Mouse (Mus musculus) kidney, postnatal 10 days (tissue): ENCODE results near the gene 1500011B03Rik.

Source experiments
- DNase-seq: peaks from one replicate; pipeline ENCODE4 v3.0.0; 2021; ENCODE audit warnings: mixed read lengths

1500011B03Rik gene

DNA sequence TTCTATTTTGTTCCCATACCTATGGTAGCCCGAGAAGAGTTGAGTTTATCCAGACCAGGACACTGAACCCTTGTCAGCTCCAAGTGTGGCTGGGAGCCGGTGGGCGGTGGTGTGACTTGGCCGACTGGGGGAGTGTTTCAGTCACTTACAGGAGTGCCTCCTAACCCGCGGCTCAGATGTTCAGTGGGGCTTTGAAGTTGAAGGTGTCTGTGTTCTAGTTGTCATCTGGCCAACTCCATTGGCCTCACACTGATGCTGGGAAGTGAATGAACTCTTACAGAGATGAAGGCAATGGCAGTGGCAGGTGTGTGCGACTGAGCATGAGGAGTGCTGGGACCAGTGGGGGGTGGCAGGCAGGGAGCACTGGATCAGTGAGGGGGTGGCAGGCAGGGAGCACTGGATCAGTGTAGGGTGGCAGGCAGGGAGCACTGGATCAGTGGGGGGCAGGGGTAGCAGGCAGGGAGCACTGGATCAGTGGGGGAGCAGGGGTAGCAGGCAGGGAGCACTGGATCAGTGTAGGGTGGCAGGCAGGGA lies 43.2 kb downstream of the 1500011B03Rik start:
- no peak for DNase-seq

DNA sequence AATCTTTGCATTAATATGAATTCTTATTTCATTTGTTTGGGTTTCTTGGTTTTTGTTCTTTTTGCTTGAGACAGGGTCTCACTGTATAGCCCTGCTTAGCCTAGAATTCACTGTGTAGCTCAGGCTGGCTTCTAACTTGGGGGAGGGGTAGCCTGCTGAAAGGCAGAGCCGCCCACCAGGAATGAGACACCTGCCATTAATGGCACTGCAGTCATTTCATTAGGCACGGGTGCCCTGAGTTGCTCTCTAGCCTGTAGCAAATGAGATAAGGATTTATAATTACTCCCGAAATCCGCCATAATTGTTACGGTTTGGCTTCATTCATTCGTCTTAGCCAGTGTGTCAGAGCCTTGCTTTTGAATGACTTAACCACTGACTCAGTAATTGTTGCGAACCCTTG lies 47.1 kb downstream of the 1500011B03Rik start:
- no peak for DNase-seq

DNA sequence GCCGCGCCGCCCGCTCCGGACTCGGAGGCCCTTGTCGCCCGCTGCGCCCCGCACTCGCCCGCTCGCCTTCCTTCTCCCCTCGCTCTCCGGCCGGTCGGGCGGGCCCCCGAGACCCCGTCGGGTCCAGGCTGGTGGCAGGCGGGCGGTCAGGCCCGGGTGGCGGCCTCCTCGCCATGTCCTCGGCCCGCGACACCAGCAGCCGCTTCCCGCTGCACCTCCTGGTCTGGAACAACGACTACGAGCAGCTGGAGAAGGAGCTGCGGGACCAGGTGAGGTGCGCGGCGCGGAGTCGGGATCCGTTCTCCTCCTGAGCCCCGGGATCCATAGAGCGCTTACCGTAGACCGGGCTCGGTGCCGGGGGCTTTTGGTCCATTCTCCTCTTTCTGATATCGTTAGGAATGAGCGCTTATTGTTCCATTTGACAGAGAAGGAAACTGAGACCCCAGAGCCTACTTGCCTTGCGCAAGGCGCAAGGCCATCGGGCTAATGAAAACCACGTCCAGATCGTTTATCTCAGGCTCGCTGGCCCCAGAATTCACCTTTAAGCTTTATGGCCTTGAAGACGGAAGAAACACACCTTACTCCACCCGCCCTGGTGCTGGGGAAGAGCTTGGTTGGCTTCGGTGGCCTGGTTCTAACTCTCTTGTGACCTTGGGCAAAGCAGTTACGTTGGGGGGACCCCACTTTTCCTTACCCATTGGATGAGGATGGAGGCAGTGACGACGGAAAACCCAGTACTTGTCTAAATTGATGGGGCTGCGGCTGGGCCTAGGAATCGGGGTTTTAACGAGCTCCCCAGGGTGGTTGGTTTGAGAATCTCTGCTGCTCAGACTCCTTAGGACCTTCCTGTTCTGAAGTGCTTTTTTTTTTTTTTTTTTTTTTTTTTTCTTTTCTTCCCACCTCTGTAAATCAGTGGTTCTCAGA lies 48.0 kb downstream of the 1500011B03Rik start, which contains the start of gene Git2:
Gene Git2, minus strand, starts transcription at position 462 of the 924 bp plus-strand sequence.
- no peak for DNase-seq

DNA sequence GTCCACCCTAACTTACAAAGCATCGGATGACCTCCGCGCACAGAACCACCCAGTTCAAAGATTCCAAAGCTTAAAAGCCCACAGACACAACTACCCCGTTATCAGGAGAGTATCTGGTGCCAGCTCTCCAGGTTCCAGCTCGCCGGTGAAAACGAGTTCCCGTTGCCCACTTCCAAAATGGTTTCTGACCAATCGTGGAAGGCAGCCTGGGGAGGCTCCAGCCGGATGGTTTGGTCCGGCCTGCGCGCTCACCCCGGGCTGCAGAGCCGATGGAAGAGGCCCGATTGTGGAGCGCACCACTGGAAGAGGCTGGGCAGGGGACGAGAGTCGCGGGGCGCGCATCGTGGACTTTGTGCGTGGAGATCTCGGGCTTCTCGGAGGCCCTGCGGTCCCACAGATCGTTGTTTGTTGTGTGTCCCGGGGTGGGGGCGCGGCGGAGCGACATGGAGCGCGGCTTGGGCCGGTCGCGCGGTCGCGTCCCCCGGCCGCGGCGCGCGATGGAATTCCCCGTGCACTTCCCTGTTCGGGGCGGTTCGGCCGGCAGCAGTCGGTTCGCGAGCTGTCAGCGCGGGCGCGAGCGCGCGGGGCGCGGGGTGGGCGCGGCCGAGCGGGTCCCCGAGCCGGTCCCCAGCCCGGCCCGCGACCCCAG lies 48.7 kb downstream of the 1500011B03Rik start, which contains the start of gene Ankrd13a:
Gene Ankrd13a, plus strand, starts transcription at position 275 of the 649 bp plus-strand sequence.
- peak; percentile 94 for DNase-seq

DNA sequence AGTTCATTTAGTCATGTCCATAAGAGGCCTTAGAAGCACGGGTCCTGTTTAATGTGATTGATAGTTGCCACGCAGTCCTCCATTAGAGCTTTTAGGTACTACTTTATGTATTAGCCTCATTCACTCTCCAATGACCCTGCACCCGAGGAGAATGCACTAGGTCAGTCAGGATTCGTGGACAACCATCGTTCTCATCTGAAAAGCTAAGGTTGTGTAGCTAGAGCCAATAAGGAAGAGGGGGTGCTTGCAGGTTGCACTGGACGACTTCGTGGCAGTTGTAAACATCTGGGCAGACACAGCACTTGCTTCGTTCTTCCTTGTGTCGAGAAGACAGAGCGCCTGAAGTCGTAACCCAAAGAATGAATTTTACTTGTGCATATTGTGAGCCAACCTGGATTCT lies 49.5 kb downstream of the 1500011B03Rik start:
- no peak for DNase-seq

DNA sequence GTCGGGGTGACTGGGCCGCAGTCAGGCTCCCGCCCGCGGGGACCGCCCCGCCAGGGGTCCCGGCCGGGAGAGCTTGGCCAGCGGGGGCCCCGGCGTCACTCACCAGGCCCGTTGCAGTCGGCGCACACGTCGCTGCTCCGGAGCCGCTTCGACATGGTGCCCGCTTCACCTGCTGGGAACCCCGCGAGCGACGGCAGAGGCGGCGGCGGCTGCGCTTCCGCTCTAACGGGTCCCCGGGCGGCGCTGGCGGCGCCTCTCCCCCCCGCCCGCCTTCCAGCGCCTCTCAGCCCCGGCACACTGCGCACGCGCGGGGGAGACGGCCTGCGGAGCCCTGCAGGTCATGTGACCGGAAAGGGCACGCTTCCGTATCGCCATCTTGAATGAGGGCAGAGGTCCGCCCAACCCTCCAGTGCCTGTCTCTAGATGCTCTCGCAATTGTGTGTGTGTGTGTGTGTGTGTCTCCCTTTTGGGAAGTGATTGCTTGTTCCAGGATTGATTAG lies 50.0 kb downstream of the 1500011B03Rik start:
- peak; percentile 99 for DNase-seq

DNA sequence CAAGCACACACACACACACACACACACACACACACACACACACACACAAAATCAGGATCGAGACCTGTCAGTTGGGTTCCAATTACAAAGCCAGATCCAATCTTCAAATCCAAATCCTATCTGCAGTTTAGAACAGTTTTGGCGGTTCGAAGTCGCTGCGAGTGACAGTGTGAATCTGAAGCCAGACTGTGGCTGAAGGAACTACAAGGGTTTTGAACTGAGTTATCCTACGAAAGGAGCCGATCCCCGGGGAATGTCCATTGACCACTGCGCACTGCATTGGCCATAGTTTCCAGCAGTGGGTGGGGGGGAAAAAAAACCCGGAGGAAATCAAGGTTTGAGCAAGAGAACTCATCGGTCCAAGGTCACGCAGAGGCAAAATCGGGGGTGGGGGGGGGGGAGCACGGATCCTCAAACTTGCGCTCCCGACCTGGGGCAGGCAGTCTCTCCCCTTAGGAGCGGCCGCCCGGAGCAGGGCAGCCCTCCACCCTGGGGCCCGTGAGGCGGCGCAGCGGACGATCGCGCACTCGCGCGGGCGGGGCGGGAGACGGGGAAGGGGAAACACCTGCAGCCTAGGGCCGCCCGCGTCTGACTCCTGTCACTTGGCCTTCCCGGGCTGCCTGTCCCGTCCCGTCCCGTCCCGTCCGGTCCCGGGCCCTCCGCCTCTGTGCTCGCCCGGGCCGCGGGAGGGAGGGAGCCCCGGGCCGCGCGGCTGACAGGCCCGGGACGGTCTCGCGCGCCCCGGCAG lies 50.6 kb downstream of the 1500011B03Rik start:
- peak; percentile 77 for DNase-seq

DNA sequence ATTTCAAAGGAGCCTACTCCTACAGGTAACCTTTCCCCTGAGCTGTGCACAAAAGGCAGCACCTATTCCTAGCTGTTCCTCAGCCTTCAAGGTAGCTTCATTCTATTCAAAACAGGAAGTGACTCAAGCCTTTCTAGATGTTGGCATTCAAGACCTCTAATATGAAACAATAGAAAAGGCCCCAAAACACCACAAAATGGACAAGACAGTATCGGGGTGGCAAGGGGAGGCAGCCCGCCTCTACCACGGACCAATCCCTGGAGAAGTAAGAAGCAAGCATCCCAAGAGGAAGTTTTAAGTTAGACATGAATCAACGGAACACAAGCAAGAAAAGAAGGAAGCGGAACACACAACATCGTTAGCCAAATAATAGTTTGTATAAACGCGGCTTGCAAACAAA lies 51.5 kb downstream of the 1500011B03Rik start:
- DNase-seq, result no peak

DNA sequence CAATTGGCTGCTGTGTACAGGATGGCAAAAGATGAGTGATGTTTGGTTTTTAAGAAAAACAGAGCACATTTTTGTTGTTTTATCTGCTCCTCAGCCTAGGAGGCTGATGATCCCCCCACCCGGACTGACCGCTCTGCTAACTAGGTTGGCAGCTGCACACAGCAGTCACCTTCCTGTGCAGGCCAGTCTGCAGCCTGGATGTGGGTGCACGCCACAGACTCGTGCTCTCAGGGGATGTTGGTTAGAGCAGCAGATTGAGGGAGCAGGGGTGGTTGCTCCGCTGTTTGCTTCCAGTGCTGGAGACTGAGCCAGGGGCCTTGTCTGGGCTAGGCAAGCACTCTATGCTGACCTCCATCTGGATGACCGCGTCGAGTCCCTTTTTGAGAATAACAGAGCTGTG lies 53.5 kb downstream of the 1500011B03Rik start:
- DNase-seq, result no peak

DNA sequence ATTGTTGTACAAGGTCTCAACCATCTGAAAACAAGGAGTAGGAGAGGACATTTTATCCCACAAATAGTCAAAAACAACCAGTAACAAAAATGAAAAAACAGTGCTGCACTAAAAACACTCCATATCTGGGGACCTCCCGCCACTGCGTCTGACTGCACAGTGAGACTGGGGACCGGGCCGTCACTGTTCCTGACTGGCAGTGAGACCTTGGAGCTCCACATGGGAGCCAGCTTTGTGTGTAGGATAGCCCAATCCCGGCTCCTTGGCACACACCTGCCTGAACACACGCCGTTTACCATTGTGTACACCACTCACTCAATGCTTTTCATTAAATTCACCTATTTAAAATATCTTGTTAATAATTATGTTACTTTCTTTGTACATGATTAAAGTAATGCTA lies 56.1 kb downstream of the 1500011B03Rik start:
- no peak for DNase-seq

DNA sequence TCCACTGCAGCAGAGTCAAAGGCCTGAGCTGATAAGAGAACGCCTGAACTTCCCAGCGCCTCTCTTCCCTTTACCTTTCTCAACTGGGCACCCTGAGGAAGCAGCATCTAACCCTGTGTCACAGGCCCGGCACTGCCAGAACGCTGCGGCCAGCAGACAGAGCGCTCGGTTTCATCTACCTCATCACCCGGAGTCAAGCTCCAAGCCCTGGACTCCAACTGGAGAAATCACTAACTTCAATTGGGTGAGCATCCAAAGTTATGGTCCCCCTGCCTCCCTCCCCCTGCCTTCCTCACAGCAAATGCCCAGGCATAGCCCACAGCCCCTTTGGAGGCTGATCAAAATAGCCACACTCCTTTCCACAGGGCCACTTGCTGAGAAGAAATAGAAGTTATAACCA lies 56.6 kb downstream of the 1500011B03Rik start:
- no peak for DNase-seq

DNA sequence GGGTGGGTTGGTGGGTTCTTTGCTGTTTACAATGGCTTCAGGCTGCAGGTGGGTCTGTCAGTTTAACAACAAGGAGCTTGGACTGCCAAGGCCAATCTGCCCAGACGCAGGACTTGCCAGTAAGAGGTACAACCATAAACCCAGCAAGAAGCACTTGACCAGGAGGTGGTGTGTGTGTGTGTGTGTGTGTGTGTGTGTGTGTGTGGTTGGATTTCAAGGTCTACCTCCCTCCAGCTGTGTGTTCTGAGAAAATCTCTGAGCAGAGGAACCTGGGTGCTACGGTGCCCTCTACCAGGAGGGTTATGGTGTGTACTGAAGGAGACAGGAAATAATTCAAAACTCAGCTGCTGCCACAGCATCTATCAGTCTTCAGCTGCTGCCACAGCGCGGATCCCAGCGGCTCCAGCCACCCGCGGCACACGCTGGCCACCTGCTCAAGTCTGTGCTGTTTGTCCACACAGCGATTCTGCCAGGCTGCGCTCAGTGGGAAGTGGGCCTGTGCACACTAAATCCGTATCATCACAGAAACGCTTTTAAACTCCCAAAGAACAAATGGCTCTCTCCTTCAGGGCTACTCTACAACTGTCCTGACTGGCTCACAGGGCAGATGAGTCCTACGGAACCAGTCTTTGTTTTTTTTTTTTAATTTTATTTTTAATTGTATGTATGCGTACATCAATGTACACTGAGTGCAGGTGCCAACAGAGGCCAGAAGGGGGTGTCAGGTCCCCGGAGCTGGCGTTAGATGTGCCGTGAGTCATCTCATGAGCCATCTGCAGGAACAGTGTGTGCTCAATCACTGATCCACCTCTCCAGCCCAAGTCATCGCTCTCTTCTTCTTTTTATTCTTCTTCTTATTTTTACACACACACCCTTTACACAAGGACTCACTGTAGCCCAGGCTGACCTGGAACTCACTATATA lies 58.2 kb downstream of the 1500011B03Rik start:
- DNase-seq, result no peak

DNA sequence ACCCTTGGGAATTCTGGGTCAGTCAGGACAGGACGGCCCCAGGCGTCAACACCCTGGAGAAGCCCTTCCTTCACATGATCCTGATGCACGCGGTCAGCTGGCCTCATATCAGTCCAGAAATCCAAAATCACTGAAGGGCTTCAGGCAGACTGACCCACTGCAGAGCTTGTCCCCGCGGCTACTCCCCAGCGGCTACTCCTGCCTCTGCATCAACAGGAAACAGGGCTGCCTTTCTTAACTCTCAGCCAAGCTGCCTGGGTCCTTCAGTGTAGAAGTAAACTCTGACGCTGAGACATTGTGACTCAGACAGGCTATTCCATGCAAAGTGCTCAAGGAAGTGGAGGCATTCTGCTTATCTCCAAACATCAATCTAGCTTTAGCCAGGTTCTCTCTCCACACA lies 61.3 kb downstream of the 1500011B03Rik start:
- no peak for DNase-seq

DNA sequence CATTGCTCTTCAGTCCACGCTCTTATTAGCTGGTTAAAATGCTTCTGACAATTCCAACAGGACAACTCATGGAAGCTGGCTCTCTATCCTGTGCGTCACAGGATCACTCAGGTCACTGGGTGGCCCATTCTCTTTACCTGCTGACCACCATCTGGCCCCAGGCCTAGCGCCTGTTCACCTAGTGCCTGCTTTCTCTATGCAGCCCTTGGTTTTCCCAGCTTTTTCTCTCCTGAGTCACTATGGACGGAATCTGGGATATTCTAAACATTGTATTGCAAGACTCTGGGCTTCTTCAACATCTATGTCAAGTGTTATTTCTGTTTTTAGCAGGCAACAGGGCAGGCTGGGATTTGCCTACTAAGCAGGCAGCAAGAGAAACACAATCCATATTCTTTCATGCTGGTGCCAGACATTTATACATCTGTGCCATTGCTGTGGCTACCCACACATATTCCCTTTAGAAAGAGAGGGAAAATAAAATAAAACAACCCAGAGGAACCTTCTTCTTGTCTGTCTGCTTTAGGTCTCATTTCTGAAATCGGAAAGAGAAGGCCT lies 63.7 kb downstream of the 1500011B03Rik start:
- no peak for DNase-seq
